Mouse (Mus musculus): ENCODE data around the gene Calhm3. TPM values are rescaled to one million over a fixed set of nuclear protein-coding genes. Genes with fewer than 3 reads are reported as not detected.

Gene Calhm3
- polyA plus RNA-seq, 1 experiment from 2014 or later, result not detected

Other genes starting within 250 kb of the Calhm3 start
- gene Ina, start 143.1 kb downstream of the Calhm3 start, polyA plus RNA-seq (2016; fragmentation: Nextera tagmentation; extraction: Ambion mirVana), result 0.11 and 0.12 TPM in 2 replicates
- 67.1 and 78.5 TPM in 2 replicates for gene Nt5c2, start 142.6 kb downstream of the Calhm3 start, polyA plus RNA-seq (2016; fragmentation: Nextera tagmentation; extraction: Ambion mirVana)
- gene Pcgf6, start 106.9 kb downstream of the Calhm3 start, polyA plus RNA-seq (2016; fragmentation: Nextera tagmentation; extraction: Ambion mirVana), result 19.0 and 20.0 TPM in 2 replicates
- gene Taf5, start 90.0 kb downstream of the Calhm3 start, polyA plus RNA-seq (2016; fragmentation: Nextera tagmentation; extraction: Ambion mirVana), result 9.5 and 10.1 TPM in 2 replicates
- gene Usmg5, start 67.1 kb downstream of the Calhm3 start, polyA plus RNA-seq (2016; fragmentation: Nextera tagmentation; extraction: Ambion mirVana), result 984 and 997 TPM in 2 replicates
- gene Pdcd11, start 67.0 kb downstream of the Calhm3 start, polyA plus RNA-seq (2016; fragmentation: Nextera tagmentation; extraction: Ambion mirVana), result 10.9 and 11.7 TPM in 2 replicates
- gene Calhm2, start 19.5 kb downstream of the Calhm3 start, polyA plus RNA-seq (2016; fragmentation: Nextera tagmentation; extraction: Ambion mirVana), result 1.9 and 2.4 TPM in 2 replicates
- gene Calhm1, start 13.5 kb downstream of the Calhm3 start, polyA plus RNA-seq (2016; fragmentation: Nextera tagmentation; extraction: Ambion mirVana), result not detected in 2 replicates
- gene Neurl1a, start 21.1 kb upstream of the Calhm3 start, polyA plus RNA-seq (2016; fragmentation: Nextera tagmentation; extraction: Ambion mirVana), result 2.2 and 2.6 TPM in 2 replicates

Data from liver, embryonic 12.5 days (tissue).